Mouse (Mus musculus) forebrain, postnatal 0 days (tissue): ENCODE measurements around the gene Tnfaip1. TPM values are rescaled to one million over a fixed set of nuclear protein-coding genes. Genes with fewer than 3 reads are reported as not detected.

Experiments used
- ATAC-seq: fragments of 200-750 bp; cut with Nextera tagmentation; 2 replicates; pipeline ENCODE4 v1.8.0; 2017; ENCODE audit warnings: mild to moderate bottlenecking, moderate library complexity
- DNase-seq: peaks from one replicate; pipeline ENCODE4 v3.0.0-alpha.2; 2015
- H3K27ac ChIP-seq: fragments of 300-500 bp; sonication (generic); 2 replicates; pipeline ENCODE4 v1.5.1; 2014; ENCODE audit warnings: low read depth, mild to moderate bottlenecking, antibody characterized with exemption, low read length, moderate library complexity, mixed read lengths
- H3K27me3 ChIP-seq: fragments of 300-500 bp; sonication (generic); 2 replicates; pipeline ENCODE4 v1.6.1; 2014; ENCODE audit warnings: mild to moderate bottlenecking, low read length, mixed read lengths; ENCODE audit not compliant: insufficient read depth
- H3K36me3 ChIP-seq: fragments of 300-500 bp; sonication (generic); 2 replicates; pipeline ENCODE4 v1.6.1; 2014; ENCODE audit warnings: mild to moderate bottlenecking, moderate library complexity; ENCODE audit not compliant: insufficient read depth
- H3K4me1 ChIP-seq: fragments of 300-500 bp; sonication (generic); 2 replicates; pipeline ENCODE4 v1.6.1; 2014; ENCODE audit warnings: antibody characterized with exemption; ENCODE audit not compliant: insufficient read depth
- H3K4me2 ChIP-seq: fragments of 300-500 bp; sonication (generic); 2 replicates; pipeline ENCODE4 v1.6.1; 2014; ENCODE audit warnings: low read depth, mild to moderate bottlenecking, moderate library complexity
- H3K4me3 ChIP-seq: fragments of 300-500 bp; sonication (generic); 2 replicates; pipeline ENCODE4 v1.5.1; 2014; ENCODE audit warnings: low read depth, low read length, mixed read lengths
- H3K9ac ChIP-seq: fragments of 300-500 bp; sonication (generic); 2 replicates; pipeline ENCODE4 v1.6.1; 2014; ENCODE audit warnings: mild to moderate bottlenecking
- H3K9me3 ChIP-seq: fragments of 300-500 bp; sonication (generic); 2 replicates; pipeline ENCODE4 v1.6.1; 2016; ENCODE audit warnings: low read length
- CTCF ChIP-seq: sonication (generic); IDR thresholded peaks from 2 replicates; pipeline ENCODE4 v1.5.1; 2016; ENCODE audit warnings: antibody characterized with exemption, control low read depth, low read depth
- WGBS: fragments of 180-500 bp; shearing (Covaris S2); extraction: QIAGEN DNeasy Blood & Tissue Kit; methylation state at CpG from one replicate; pipeline ENCODE4 v1.1.7; 2014; 5-methylcytosine and 5-hydroxymethylcytosine counted together
- polyA plus RNA-seq: library from polyadenylated mRNA; unstranded; fragments of >200 nt; fragmentation: Nextera tagmentation; extraction: Ambion mirVana; gene quantifications from 2 replicates; pipeline ENCODE4 v1.2.1, GENCODE M21; 2015
- total RNA-seq: library from RNA; depleted of rRNA; stranded (reverse); fragments of >200 nt; gene quantifications from 2 replicates; pipeline ENCODE4 v1.2.3, GENCODE M21; 2014

Tnfaip1 gene
- total and polyA plus RNA-seq, 2 experiments from 2014 or later = 42.7 to 66.3 TPM

DNA sequence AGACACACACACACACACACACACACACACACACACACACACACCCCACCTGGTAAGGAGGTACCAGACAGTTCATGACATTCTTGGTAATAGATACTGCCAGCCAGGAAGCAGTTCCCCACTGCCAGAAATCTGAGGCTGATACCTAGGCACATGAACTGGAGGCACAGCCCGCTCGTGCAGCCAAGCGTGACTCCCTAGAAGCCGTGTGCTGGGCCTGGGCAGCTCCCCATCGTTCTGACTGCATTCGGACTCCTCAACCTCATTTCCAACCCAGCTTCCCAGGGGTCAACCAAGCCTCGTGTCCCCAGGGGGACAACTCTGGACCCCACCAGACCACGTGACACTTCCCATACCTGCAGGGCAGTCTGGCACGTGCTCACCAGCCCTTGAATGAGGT is 7.4 kb downstream of the Tnfaip1 start:
- WGBS = 85% methylated on average over 9 of the region's 9 CpGs

DNA sequence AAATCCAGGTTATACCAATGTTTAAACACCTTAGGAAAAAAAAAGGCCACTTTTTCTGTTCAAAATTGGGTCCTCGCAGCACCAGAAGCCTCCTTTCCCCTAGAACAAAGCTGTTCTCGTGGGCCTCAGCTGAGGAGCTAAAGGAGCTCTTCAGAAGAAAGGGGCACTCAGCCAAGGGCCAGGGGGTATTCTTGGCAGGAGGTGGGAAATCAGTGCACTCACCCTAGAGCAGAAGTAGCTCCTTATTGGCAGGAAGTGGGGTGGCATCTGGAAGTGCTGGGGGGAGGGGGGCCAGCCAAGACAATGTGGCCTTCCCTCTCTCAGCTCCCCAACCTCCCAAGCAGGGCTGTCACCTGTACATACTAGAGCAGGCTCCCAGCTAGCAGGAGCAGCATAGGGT is 11.3 kb downstream of the Tnfaip1 start:
- H3K27ac ChIP-seq = no peak overlapping the region
- no peak for TF ChIP-seq CTCF
- H3K27me3 ChIP-seq = no peaks in the 10 kb centered on the region
- no peaks in the 10 kb centered on the region for H3K4me1 ChIP-seq
- 23% methylated on average over 2 of the region's 2 CpGs for WGBS
- H3K36me3 ChIP-seq = peaks cover 96% of the 10 kb centered on the region
- ATAC-seq (no peak), DNase-seq (no peak)
- H3K9me3 ChIP-seq = no peaks in the 10 kb centered on the region
- no peak overlapping the region for H3K4me2 ChIP-seq
- H3K9ac ChIP-seq = no peak overlapping the region
- H3K4me3 ChIP-seq = no peak overlapping the region

More for the DNA sequence above, 7.4 kb downstream of the Tnfaip1 start:
- H3K27me3 ChIP-seq = no peaks in the 10 kb centered on the region
- DNase-seq (no peak), ATAC-seq (no peak)
- peaks cover 62% of the 10 kb centered on the region for H3K36me3 ChIP-seq
- no peak overlapping the region for H3K27ac ChIP-seq
- no peak overlapping the region for H3K4me2 ChIP-seq
- no peaks in the 10 kb centered on the region for H3K4me1 ChIP-seq
- H3K4me3 ChIP-seq = no peak overlapping the region
- no peak overlapping the region for H3K9ac ChIP-seq
- no peak for TF ChIP-seq CTCF
- H3K9me3 ChIP-seq = no peaks in the 10 kb centered on the region

- DNase-seq (no peak), ATAC-seq (no peak)
- 76% methylated on average over 9 of the region's 9 CpGs for WGBS
- Histone ChIP-seq H3K36me3 (peaks cover 95% of the 10 kb centered on the region), H3K4me1 (no peaks in the 10 kb centered on the region), H3K27ac (no peak overlapping the region), H3K9ac (no peak overlapping the region), H3K27me3 (no peaks in the 10 kb centered on the region), H3K4me2 (no peak overlapping the region), H3K4me3 (no peak overlapping the region), H3K9me3 (no peaks in the 10 kb centered on the region)
- no peak for TF ChIP-seq CTCF
Measured at GRCm38 (mm10) chr11:78523241-78523955, 12.7 kb downstream of the Tnfaip1 start.

DNA sequence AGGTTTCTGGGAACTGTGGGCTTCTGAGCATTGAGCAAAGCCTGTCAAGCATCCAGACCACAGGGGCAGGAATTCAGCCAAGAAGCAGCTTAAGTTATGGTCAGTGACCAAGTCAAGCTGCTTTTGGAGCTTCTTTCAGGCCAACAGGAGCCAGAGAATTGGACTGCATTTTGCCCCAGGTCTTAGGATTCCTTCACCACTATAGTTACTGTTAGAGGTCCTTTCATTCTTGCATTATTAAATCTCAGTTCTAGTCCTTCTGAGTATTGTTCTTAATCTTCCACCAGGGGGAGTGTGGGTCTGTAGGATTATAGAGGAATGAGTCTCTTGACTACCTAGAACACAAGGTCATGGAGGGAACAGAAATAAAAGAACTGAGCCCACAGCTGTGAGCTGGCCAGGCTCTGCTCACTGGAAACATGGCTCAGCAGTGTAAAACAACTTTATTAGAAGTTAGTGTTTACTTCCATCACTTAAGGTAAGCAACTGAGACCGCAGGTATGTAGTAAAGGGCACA is 13.6 kb downstream of the Tnfaip1 start:
- no peak for ATAC-seq

DNA sequence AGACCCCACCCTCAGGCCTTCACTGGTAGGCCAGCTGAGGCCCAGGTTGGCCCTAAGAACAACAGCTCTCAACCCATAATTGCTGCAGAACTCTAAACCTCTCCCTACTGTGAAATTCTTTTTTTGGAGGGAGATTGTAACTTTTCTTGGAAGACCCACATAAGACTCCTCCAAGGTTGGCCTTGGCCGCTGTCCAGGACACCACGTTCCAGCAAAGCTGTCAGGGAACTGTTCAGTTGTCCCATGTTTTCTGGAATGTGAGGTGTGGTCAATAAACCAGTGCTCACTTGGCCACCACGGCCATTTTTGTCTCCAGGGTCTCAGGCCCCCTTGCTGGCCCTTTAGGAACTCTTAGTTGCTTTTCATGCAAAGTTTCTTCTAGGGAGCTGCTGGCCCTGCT is 14.3 kb downstream of the Tnfaip1 start:
- Histone ChIP-seq H3K4me1 (no peaks in the 10 kb centered on the region), H3K9me3 (no peaks in the 10 kb centered on the region), H3K4me3 (no peak overlapping the region), H3K27ac (no peak overlapping the region), H3K4me2 (no peak overlapping the region), H3K27me3 (no peaks in the 10 kb centered on the region), H3K36me3 (peaks cover 91% of the 10 kb centered on the region), H3K9ac (no peak overlapping the region)
- TF ChIP-seq CTCF = no peak
- DNase-seq (no peak), ATAC-seq (no peak)
- WGBS = 88% methylated on average over 3 of the region's 3 CpGs

More for the DNA sequence above, 13.6 kb downstream of the Tnfaip1 start:
- H3K36me3 ChIP-seq = peaks cover 96% of the 10 kb centered on the region
- no peaks in the 10 kb centered on the region for H3K9me3 ChIP-seq
- peak; percentile 58 for TF ChIP-seq CTCF
- H3K4me2 ChIP-seq = no peak overlapping the region
- no peak overlapping the region for H3K27ac ChIP-seq
- H3K9ac ChIP-seq = no peak overlapping the region
- DNase-seq = no peak
- no peaks in the 10 kb centered on the region for H3K27me3 ChIP-seq
- no peak overlapping the region for H3K4me3 ChIP-seq
- no peaks in the 10 kb centered on the region for H3K4me1 ChIP-seq
- 96% methylated on average over 1 of the region's 1 CpGs for WGBS

DNA sequence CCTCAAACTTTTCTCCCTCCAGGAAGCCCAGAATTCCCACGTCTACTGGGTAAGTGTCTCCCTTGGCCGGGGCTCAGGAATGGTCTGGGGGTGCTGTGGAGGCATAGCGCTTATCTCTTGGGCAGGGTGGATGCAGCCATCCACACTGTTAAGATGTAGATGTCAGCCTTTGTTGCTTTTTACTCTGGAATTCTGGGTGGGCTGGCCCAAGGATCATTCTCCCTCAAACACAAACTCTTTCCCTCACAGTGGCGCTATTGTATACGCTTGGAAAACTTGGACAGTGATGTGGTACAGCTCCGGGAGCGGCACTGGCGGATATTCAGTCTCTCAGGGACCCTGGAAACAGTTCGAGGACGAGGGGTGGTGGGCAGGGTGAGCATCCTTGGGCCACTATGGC is 17.2 kb downstream of the Tnfaip1 start:
- Histone ChIP-seq H3K4me3 (no peak overlapping the region), H3K27me3 (no peaks in the 10 kb centered on the region), H3K27ac (no peak overlapping the region), H3K4me2 (no peak overlapping the region), H3K36me3 (peaks cover 88% of the 10 kb centered on the region), H3K9ac (no peak overlapping the region), H3K4me1 (no peaks in the 10 kb centered on the region), H3K9me3 (no peaks in the 10 kb centered on the region)
- ATAC-seq (no peak), DNase-seq (no peak)
- TF ChIP-seq CTCF = no peak
- WGBS = 82% methylated on average over 10 of the region's 10 CpGs

- no peaks in the 10 kb centered on the region for H3K27me3 ChIP-seq
- H3K4me1 ChIP-seq = peaks cover 14% of the 10 kb centered on the region; the same call in 1 of the 2 replicates
- peak; percentile 23; the same call in 1 of the 2 replicates for TF ChIP-seq CTCF
- no peaks in the 10 kb centered on the region for H3K9me3 ChIP-seq
- peaks cover 56% of the 10 kb centered on the region for H3K36me3 ChIP-seq
- no peak overlapping the region for H3K4me2 ChIP-seq
- no peak overlapping the region for H3K27ac ChIP-seq
- H3K4me3 ChIP-seq = no peak overlapping the region
- 62% methylated on average over 2 of the region's 2 CpGs for WGBS
- H3K9ac ChIP-seq = no peak overlapping the region
- ATAC-seq (no peak), DNase-seq (no peak)
Measured at GRCm38 (mm10) chr11:78515549-78516325, 20.4 kb downstream of the Tnfaip1 start.
